Mouse (Mus musculus) urinary bladder, postnatal 25 days (tissue): ENCODE measurements around the gene Tbc1d8b.

ENCODE experiments used
- DNase-seq: peaks from one replicate; pipeline ENCODE4 v3.0.0; 2022; ENCODE audit warnings: low spot score

Tbc1d8b gene

GRCm38 (mm10) chrX:139780988-139781387 lies 96.2 kb downstream of the Tbc1d8b start:
- no peak for DNase-seq

GRCm38 (mm10) chrX:139781563-139781962 lies 96.8 kb downstream of the Tbc1d8b start:
- no peak for DNase-seq

GRCm38 (mm10) chrX:139782278-139783044 lies 97.7 kb downstream of the Tbc1d8b start, which contains the start of gene Ripply1:
Gene Ripply1 (minus strand): TSS chrX:139782353.
- DNase-seq, result no peak

- no peak for DNase-seq
Observed at GRCm38 (mm10) chrX:139783045-139783422, 98.2 kb downstream of the Tbc1d8b start.

GRCm38 (mm10) chrX:139785764-139786163 lies 101.0 kb downstream of the Tbc1d8b start:
- DNase-seq, result no peak

GRCm38 (mm10) chrX:139794072-139794845 lies 109.5 kb downstream of the Tbc1d8b start:
- no peak for DNase-seq

- no peak for DNase-seq
Observed at GRCm38 (mm10) chrX:139796037-139796436, 111.2 kb downstream of the Tbc1d8b start.

GRCm38 (mm10) chrX:139797875-139798274 lies 113.1 kb downstream of the Tbc1d8b start:
- no peak for DNase-seq

GRCm38 (mm10) chrX:139799953-139800352 lies 115.2 kb downstream of the Tbc1d8b start:
- DNase-seq, result no peak

GRCm38 (mm10) chrX:139800406-139800878 lies 115.6 kb downstream of the Tbc1d8b start, which contains the start of gene Cldn2:
Gene Cldn2 (plus strand): TSS chrX:139800828.
- no peak for DNase-seq
